In the genomic region with DNA sequence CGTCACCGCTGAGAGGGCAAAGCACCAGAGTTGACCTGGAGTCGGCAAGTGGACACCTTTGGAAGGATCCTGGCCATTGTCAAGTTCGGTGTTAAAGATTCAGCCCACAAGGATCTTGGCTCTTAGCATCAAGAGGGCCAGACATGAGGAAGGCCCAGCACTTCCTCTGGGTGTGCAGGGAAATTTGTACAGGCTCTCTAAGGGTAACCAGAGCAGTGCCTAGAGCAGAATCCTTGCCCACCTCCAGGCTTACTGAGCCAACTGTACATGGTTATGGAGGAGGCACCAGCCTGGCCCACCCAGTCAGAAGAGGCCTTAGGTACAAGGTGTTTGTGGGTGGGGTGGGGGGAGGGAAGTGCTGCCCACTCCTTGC, we compare ENCODE assay signal across 11 mouse cellular contexts. TPM values are rescaled to one million over a fixed set of nuclear protein-coding genes. Genes with fewer than 3 reads are reported as not detected.
A peak's percentile ranks its signal among the peaks of the same experiment; 100 is the strongest.
DNase-seq lines count a peak whose midpoint lies in the region; ATAC-seq lines count a peak whose summit lies in the region.
"Had no signal": no experiment of that assay in that cellular context is flagged by ENCODE, and none has a peak within 500 bp of the region (broad histone marks: within the 10 kb centered on the region; RNA-seq: fewer than 3 reads in every experiment).

No protein-coding gene starts in this region.

- no peak overlapping the region for H3K27ac ChIP-seq in kidney, embryonic 16.5 days (ENCODE audit: low read length)
- H3K27ac ChIP-seq in embryonic facial prominence, embryonic 13.5 days, result no peak overlapping the region
- peak overlapping the region; percentile 96 for H3K27ac ChIP-seq in hindbrain, embryonic 14.5 days
- H3K27ac ChIP-seq in midbrain, embryonic 14.5 days (replicated peaks; ENCODE audit: low read depth, low read length), result peak overlapping the region; percentile 96

- H3K4me2 ChIP-seq in kidney, embryonic 16.5 days (replicated peaks; ENCODE audit: low read depth, low read length), result peak overlapping the region; percentile 76; the same call in 1 of the 2 replicates
- peak overlapping the region; percentile 78 for H3K4me2 ChIP-seq in embryonic facial prominence, embryonic 13.5 days
- H3K4me2 ChIP-seq in hindbrain, embryonic 14.5 days (replicated peaks), result peak overlapping the region; percentile 80
- peak overlapping the region; percentile 64 for H3K4me2 ChIP-seq in midbrain, embryonic 14.5 days (ENCODE audit: low read length)

- 9% methylated on average over 4 of the region's 4 CpGs for WGBS in kidney, embryonic 16.5 days
- WGBS in embryonic facial prominence, embryonic 13.5 days, result 8% methylated on average over 4 of the region's 4 CpGs
- 4% methylated on average over 4 of the region's 4 CpGs for WGBS in hindbrain, embryonic 14.5 days
- WGBS in midbrain, embryonic 14.5 days, result 11% methylated on average over 4 of the region's 4 CpGs

- no peaks in the 10 kb centered on the region for H3K9me3 ChIP-seq in kidney, embryonic 16.5 days (ENCODE audit: low read length)
- H3K9me3 ChIP-seq in embryonic facial prominence, embryonic 13.5 days, result no peaks in the 10 kb centered on the region
- H3K9me3 ChIP-seq in hindbrain, embryonic 14.5 days (ENCODE audit: control insufficient read depth, low read length), result no peaks in the 10 kb centered on the region
- no peaks in the 10 kb centered on the region for H3K9me3 ChIP-seq in midbrain, embryonic 14.5 days (ENCODE audit: control insufficient read depth, low read length)

- H3K36me3 ChIP-seq in kidney, embryonic 16.5 days (ENCODE audit: insufficient read depth, low read length), result no peaks in the 10 kb centered on the region
- H3K36me3 ChIP-seq in embryonic facial prominence, embryonic 13.5 days, result no peaks in the 10 kb centered on the region
- H3K36me3 ChIP-seq in hindbrain, embryonic 14.5 days (replicated peaks; ENCODE audit: control insufficient read depth, insufficient read depth), result no peaks in the 10 kb centered on the region
- H3K36me3 ChIP-seq in midbrain, embryonic 14.5 days (ENCODE audit: control insufficient read depth, insufficient read depth, low read length), result no peaks in the 10 kb centered on the region

- no peak overlapping the region for H3K9ac ChIP-seq in kidney, embryonic 16.5 days (replicated peaks; ENCODE audit: low read length)
- no peak overlapping the region for H3K9ac ChIP-seq in embryonic facial prominence, embryonic 13.5 days
- H3K9ac ChIP-seq in hindbrain, embryonic 14.5 days, result peak overlapping the region; percentile 96
- H3K9ac ChIP-seq in midbrain, embryonic 14.5 days (replicated peaks; ENCODE audit: low read length), result peak overlapping the region; percentile 91

- H3K4me3 ChIP-seq in kidney, embryonic 16.5 days (ENCODE audit: low read length), result 0 out of 2 replicates have a peak overlapping the region, but pooled peaks have one; percentile 48
- H3K4me3 ChIP-seq in embryonic facial prominence, embryonic 13.5 days, result peak overlapping the region; percentile 49
- H3K4me3 ChIP-seq in hindbrain, embryonic 14.5 days (replicated peaks; ENCODE audit: low read length), result peak overlapping the region; percentile 85
- peak overlapping the region; percentile 75 for H3K4me3 ChIP-seq in midbrain, embryonic 14.5 days (replicated peaks; ENCODE audit: low read depth, low read length)

- peaks cover 13% of the 10 kb centered on the region for H3K4me1 ChIP-seq in kidney, embryonic 16.5 days (ENCODE audit: insufficient read depth, low read length)
- H3K4me1 ChIP-seq in embryonic facial prominence, embryonic 13.5 days, result peaks cover 11% of the 10 kb centered on the region
- H3K4me1 ChIP-seq in hindbrain, embryonic 14.5 days (replicated peaks; ENCODE audit: control insufficient read depth, insufficient read depth, low read length), result peaks cover 35% of the 10 kb centered on the region
- peaks cover 25% of the 10 kb centered on the region for H3K4me1 ChIP-seq in midbrain, embryonic 14.5 days (ENCODE audit: control insufficient read depth, insufficient read depth, low read length)

- H3K27me3 ChIP-seq in kidney, embryonic 16.5 days (ENCODE audit: insufficient read depth, low read length), result peaks cover 42% of the 10 kb centered on the region
- peaks cover 81% of the 10 kb centered on the region for H3K27me3 ChIP-seq in embryonic facial prominence, embryonic 13.5 days
- peaks cover 20% of the 10 kb centered on the region; the same call in 1 of the 2 replicates for H3K27me3 ChIP-seq in hindbrain, embryonic 14.5 days (ENCODE audit: control insufficient read depth, insufficient read depth, low read length)
- peaks cover 13% of the 10 kb centered on the region; the same call in 1 of the 2 replicates for H3K27me3 ChIP-seq in midbrain, embryonic 14.5 days (ENCODE audit: control insufficient read depth, insufficient read depth, low read length)

- ATAC-seq in kidney, embryonic 16.5 days (ENCODE audit: low FRiP score, low TSS enrichment), result no peak
- no peak for ATAC-seq in embryonic facial prominence, embryonic 13.5 days (ENCODE audit: insufficient number of reproducible peaks, insufficient read depth, low FRiP score, low TSS enrichment, low read depth)
- ATAC-seq in hindbrain, embryonic 14.5 days (ENCODE audit: low FRiP score), result peak; percentile 29; the same call in 1 of the 2 replicates
- ATAC-seq in midbrain, embryonic 14.5 days (ENCODE audit: low FRiP score, low TSS enrichment), result no peak
- no peak for ATAC-seq in megakaryocyte, adult 5-6 weeks (ENCODE audit: poor library complexity, severe bottlenecking)

- DNase-seq in kidney, postnatal 10 days, result no peak
- no peak for DNase-seq in hindbrain, embryonic 14.5 days (ENCODE audit: low spot score)
- no peak for DNase-seq in midbrain, embryonic 14.5 days
- DNase-seq in spleen, adult 12 weeks (ENCODE audit: low spot score), result no peak
- DNase-seq in right cerebral cortex, postnatal 4 days, result no peak
- DNase-seq: adrenal gland, postnatal 36 days; kidney, postnatal 4 days had no signal

RNA-seq across cellular contexts. Expression of a gene that starts 0.3 kb away (rescaled TPM):
- polyA plus RNA-seq in kidney, embryonic 16.5 days (2015; fragmentation: Nextera tagmentation; extraction: Ambion mirVana), result 0.16 and 0.44 TPM in 2 replicates
- polyA plus RNA-seq in embryonic facial prominence, embryonic 13.5 days (2015; fragmentation: Nextera tagmentation; extraction: Ambion mirVana), result 0.59 and 0.63 TPM in 2 replicates
- polyA plus RNA-seq in hindbrain, embryonic 14.5 days (2014; fragmentation: Nextera tagmentation; extraction: Ambion mirVana), result 54.2 and 55.9 TPM in 2 replicates
- polyA plus RNA-seq in midbrain, embryonic 14.5 days (2014; fragmentation: Nextera tagmentation; extraction: Ambion mirVana), result 52.0 and 52.4 TPM in 2 replicates
- total RNA-seq in megakaryocyte, adult 5-6 weeks (2015), result not detected in 2 replicates
- not detected in 2 replicates for total RNA-seq in megakaryocyte, adult 5-6 weeks (2017)

RNA-seq across cellular contexts. Expression of a gene that starts 21.4 kb away (rescaled TPM):
- 0.10 TPM in 1 of 2 replicates, not detected in the other for polyA plus RNA-seq in kidney, embryonic 16.5 days (2015; fragmentation: Nextera tagmentation; extraction: Ambion mirVana)
- polyA plus RNA-seq in embryonic facial prominence, embryonic 13.5 days (2015; fragmentation: Nextera tagmentation; extraction: Ambion mirVana), result 0.20 TPM in 1 of 2 replicates, not detected in the other
- 21.1 and 22.3 TPM in 2 replicates for polyA plus RNA-seq in hindbrain, embryonic 14.5 days (2014; fragmentation: Nextera tagmentation; extraction: Ambion mirVana)
- 12.7 and 14.1 TPM in 2 replicates for polyA plus RNA-seq in midbrain, embryonic 14.5 days (2014; fragmentation: Nextera tagmentation; extraction: Ambion mirVana)
- total RNA-seq in megakaryocyte, adult 5-6 weeks (2015), result not detected in 2 replicates
- not detected in 2 replicates for total RNA-seq in megakaryocyte, adult 5-6 weeks (2017)
- total RNA-seq: common myeloid progenitor, adult 5-6 weeks had no signal

RNA-seq across cellular contexts. Expression of a gene that starts 51.6 kb away (rescaled TPM):
- 302 and 310 TPM in 2 replicates for polyA plus RNA-seq in kidney, embryonic 16.5 days (2015; fragmentation: Nextera tagmentation; extraction: Ambion mirVana)
- 327 and 423 TPM in 2 replicates for polyA plus RNA-seq in embryonic facial prominence, embryonic 13.5 days (2015; fragmentation: Nextera tagmentation; extraction: Ambion mirVana)
- polyA plus RNA-seq in hindbrain, embryonic 14.5 days (2014; fragmentation: Nextera tagmentation; extraction: Ambion mirVana), result 382 and 446 TPM in 2 replicates
- 442 and 539 TPM in 2 replicates for polyA plus RNA-seq in midbrain, embryonic 14.5 days (2014; fragmentation: Nextera tagmentation; extraction: Ambion mirVana)
- 87.9 and 88.9 TPM in 2 replicates for total RNA-seq in megakaryocyte, adult 5-6 weeks (2015)
- 55.7 and 56.1 TPM in 2 replicates for total RNA-seq in megakaryocyte, adult 5-6 weeks (2017)

Comparison
In these comparisons a context has a peak if more than half of its experiments do, and no peak if none do; other contexts are left out.
1. H3K27ac ChIP-seq: peak in hindbrain, embryonic 14.5 days (single experiment) and midbrain, embryonic 14.5 days (single experiment); none in kidney, embryonic 16.5 days (single experiment) and embryonic facial prominence, embryonic 13.5 days (single experiment).
2. H3K9ac ChIP-seq: peak in hindbrain, embryonic 14.5 days (single experiment) and midbrain, embryonic 14.5 days (single experiment); none in kidney, embryonic 16.5 days (single experiment) and embryonic facial prominence, embryonic 13.5 days (single experiment).
3. RNA of a gene that starts 0.3 kb away (polyA plus RNA-seq): 54.2 to 55.9 TPM in hindbrain, embryonic 14.5 days and 52.0 to 52.4 TPM in midbrain, embryonic 14.5 days; 0.59 to 0.63 TPM in embryonic facial prominence, embryonic 13.5 days and 0.16 to 0.44 TPM in kidney, embryonic 16.5 days; every median in the first group is over 10 times any median in the second.
4. RNA of a gene that starts 21.4 kb away (polyA plus RNA-seq): 21.1 to 22.3 TPM in hindbrain, embryonic 14.5 days and 12.7 to 14.1 TPM in midbrain, embryonic 14.5 days; 0.20 TPM in embryonic facial prominence, embryonic 13.5 days and 0.10 TPM in kidney, embryonic 16.5 days; every median in the first group is over 10 times any median in the second.
5. Peak in every context shown above with its lines, with median percentiles within 50 percentile points of each other: H3K4me2 ChIP-seq and H3K4me3 ChIP-seq.